13 mouse cellular contexts compared by ENCODE assay signal in genomic region chr5:139416942-139417341, GRCm38 (mm10). TPM values are rescaled to one million over a fixed set of nuclear protein-coding genes. Genes with fewer than 3 reads are reported as not detected.
DNase-seq lines count a peak whose midpoint lies in the region; ATAC-seq and TF ChIP-seq lines count a peak whose summit lies in the region.
"Had no signal": no experiment of that assay in that cellular context is flagged by ENCODE, and none has a peak within 500 bp of the region (broad histone marks: within the 10 kb centered on the region; RNA-seq: fewer than 3 reads in every experiment).

No protein-coding gene starts in this region.

- no peak overlapping the region for H3K4me2 ChIP-seq in intestine, postnatal 0 days (replicated peaks; ENCODE audit: low read depth)
- H3K4me2 ChIP-seq in intestine, embryonic 15.5 days (replicated peaks): no peak overlapping the region
- no peak overlapping the region for H3K4me2 ChIP-seq in stomach, postnatal 0 days (replicated peaks; ENCODE audit: low read depth)
- H3K4me2 ChIP-seq: embryonic facial prominence, embryonic 15.5 days had no signal

- no peak overlapping the region for H3K9ac ChIP-seq in intestine, postnatal 0 days (ENCODE audit: low read depth, low read length)
- no peak overlapping the region for H3K9ac ChIP-seq in intestine, embryonic 15.5 days
- H3K9ac ChIP-seq in stomach, postnatal 0 days (ENCODE audit: low read length): no peak overlapping the region
- H3K9ac ChIP-seq: embryonic facial prominence, embryonic 15.5 days had no signal

- H3K27me3 ChIP-seq in intestine, postnatal 0 days (replicated peaks; ENCODE audit: control insufficient read depth, insufficient read depth, low read length): no peaks in the 10 kb centered on the region
- no peaks in the 10 kb centered on the region for H3K27me3 ChIP-seq in intestine, embryonic 15.5 days (replicated peaks)
- H3K27me3 ChIP-seq in stomach, postnatal 0 days (ENCODE audit: control insufficient read depth, insufficient read depth, low read length): no peaks in the 10 kb centered on the region
- H3K27me3 ChIP-seq: embryonic facial prominence, embryonic 15.5 days had no signal

- peak; percentile 42 for DNase-seq in right cerebral cortex, postnatal 4 days
- no peak for DNase-seq in right cerebral cortex, postnatal 36 days (ENCODE audit: low spot score in 2 of 2)
- peak; percentile 46 for DNase-seq in NIH3T3 (ENCODE audit: low read depth)
- DNase-seq in stomach, postnatal 0 days (ENCODE audit: low spot score): no peak
- no peak for DNase-seq in left cerebral cortex, adult 11 months (ENCODE audit: low spot score)
- no peak for DNase-seq in adrenal gland, postnatal 10 days
- DNase-seq: adrenal gland, postnatal 36 days; cerebellum, adult 9-10 months; heart, adult 11 months had no signal

- no peaks in the 10 kb centered on the region for H3K36me3 ChIP-seq in intestine, postnatal 0 days (ENCODE audit: control insufficient read depth, insufficient read depth)
- no peaks in the 10 kb centered on the region for H3K36me3 ChIP-seq in intestine, embryonic 15.5 days
- no peaks in the 10 kb centered on the region for H3K36me3 ChIP-seq in stomach, postnatal 0 days (ENCODE audit: control insufficient read depth, insufficient read depth, low read length)

- 0 out of 2 replicates have a peak, but pooled peaks cover 3% of the 10 kb centered on the region for H3K4me1 ChIP-seq in intestine, postnatal 0 days (replicated peaks; ENCODE audit: control insufficient read depth, insufficient read depth, low read length)
- peaks cover 28% of the 10 kb centered on the region for H3K4me1 ChIP-seq in intestine, embryonic 15.5 days (replicated peaks)
- H3K4me1 ChIP-seq in stomach, postnatal 0 days (replicated peaks; ENCODE audit: control insufficient read depth, insufficient read depth): no peaks in the 10 kb centered on the region

- no peak for ATAC-seq in intestine, postnatal 0 days
- no peak for ATAC-seq in intestine, embryonic 15.5 days
- ATAC-seq in stomach, postnatal 0 days (ENCODE audit: low FRiP score, low TSS enrichment): no peak
- ATAC-seq: midbrain, embryonic 16.5 days had no signal

- WGBS in intestine, postnatal 0 days: 90% methylated on average over 4 of the region's 4 CpGs
- WGBS in intestine, embryonic 15.5 days: 86% methylated on average over 4 of the region's 4 CpGs
- 81% methylated on average over 4 of the region's 4 CpGs for WGBS in stomach, postnatal 0 days

- no peak for TF ChIP-seq EP300 in stomach, postnatal 0 days (optimal IDR thresholded peaks at IDR 0.05)

- H3K27ac ChIP-seq in intestine, postnatal 0 days (ENCODE audit: low read depth, low read length): no peak overlapping the region
- no peak overlapping the region for H3K27ac ChIP-seq in intestine, embryonic 15.5 days
- no peak overlapping the region for H3K27ac ChIP-seq in stomach, postnatal 0 days (replicated peaks)
- H3K27ac ChIP-seq: embryonic facial prominence, embryonic 15.5 days had no signal

- H3K4me3 ChIP-seq in intestine, postnatal 0 days (ENCODE audit: low read depth, low read length): no peak overlapping the region
- no peak overlapping the region for H3K4me3 ChIP-seq in intestine, embryonic 15.5 days (replicated peaks)
- H3K4me3 ChIP-seq in stomach, postnatal 0 days (ENCODE audit: low read depth, low read length): no peak overlapping the region
- H3K4me3 ChIP-seq: embryonic facial prominence, embryonic 15.5 days had no signal

- H3K9me3 ChIP-seq in intestine, postnatal 0 days (ENCODE audit: control insufficient read depth): no peaks in the 10 kb centered on the region
- no peaks in the 10 kb centered on the region for H3K9me3 ChIP-seq in intestine, embryonic 15.5 days
- no peaks in the 10 kb centered on the region for H3K9me3 ChIP-seq in stomach, postnatal 0 days (ENCODE audit: control insufficient read depth, low read length)
- H3K9me3 ChIP-seq: embryonic facial prominence, embryonic 15.5 days had no signal

- TF ChIP-seq CTCF in intestine, postnatal 0 days (IDR thresholded peaks at IDR 0.05; ENCODE audit: low read depth): peak; percentile 51
- TF ChIP-seq CTCF in stomach, postnatal 0 days (IDR thresholded peaks at IDR 0.05; ENCODE audit: low read depth): peak; percentile 59

RNA-seq across cellular contexts. Expression of gene Gper1, which starts 6.0 kb away (rescaled TPM):
- 1.1 and 1.3 TPM in 2 replicates for polyA plus RNA-seq in intestine, postnatal 0 days (2015; fragmentation: Nextera tagmentation; extraction: Ambion mirVana)
- polyA plus RNA-seq in intestine, embryonic 15.5 days (2015; fragmentation: Nextera tagmentation; extraction: Ambion mirVana): 2.1 TPM in 2 replicates
- polyA plus RNA-seq in stomach, postnatal 0 days (2015; fragmentation: Nextera tagmentation; extraction: Ambion mirVana): 2.8 and 3.2 TPM in 2 replicates
- 1 to 10 TPM; 4.1 to 5.6 TPM for total RNA-seq in adrenal gland, postnatal 10 days (2021)

RNA-seq across cellular contexts. Expression of gene C130050O18Rik, which starts 11.9 kb away (rescaled TPM):
- polyA plus RNA-seq in intestine, postnatal 0 days (2015; fragmentation: Nextera tagmentation; extraction: Ambion mirVana): 0.76 and 1.4 TPM in 2 replicates
- polyA plus RNA-seq in intestine, embryonic 15.5 days (2015; fragmentation: Nextera tagmentation; extraction: Ambion mirVana): 0.81 and 0.85 TPM in 2 replicates
- 0.41 and 0.46 TPM in 2 replicates for polyA plus RNA-seq in stomach, postnatal 0 days (2015; fragmentation: Nextera tagmentation; extraction: Ambion mirVana)
- total RNA-seq in adrenal gland, postnatal 10 days (2021): under 1 TPM; 0.81 to 0.91 TPM

RNA-seq across cellular contexts. Expression of gene Gpr146, which starts 39.4 kb away (rescaled TPM):
- 2.5 and 2.6 TPM in 2 replicates for polyA plus RNA-seq in intestine, postnatal 0 days (2015; fragmentation: Nextera tagmentation; extraction: Ambion mirVana)
- polyA plus RNA-seq in intestine, embryonic 15.5 days (2015; fragmentation: Nextera tagmentation; extraction: Ambion mirVana): 2.2 and 2.7 TPM in 2 replicates
- 3.5 TPM in 2 replicates for polyA plus RNA-seq in stomach, postnatal 0 days (2015; fragmentation: Nextera tagmentation; extraction: Ambion mirVana)
- total RNA-seq in adrenal gland, postnatal 10 days (2021): 10 to 100 TPM; 12.0 to 13.2 TPM

RNA-seq across cellular contexts. Expression of gene 3110082I17Rik, which starts 43.4 kb away (rescaled TPM):
- 8.3 and 8.5 TPM in 2 replicates for polyA plus RNA-seq in intestine, postnatal 0 days (2015; fragmentation: Nextera tagmentation; extraction: Ambion mirVana)
- 31.8 and 38.4 TPM in 2 replicates for polyA plus RNA-seq in intestine, embryonic 15.5 days (2015; fragmentation: Nextera tagmentation; extraction: Ambion mirVana)
- polyA plus RNA-seq in stomach, postnatal 0 days (2015; fragmentation: Nextera tagmentation; extraction: Ambion mirVana): 19.2 and 19.7 TPM in 2 replicates
- 10 to 100 TPM; 10.6 to 12.9 TPM for total RNA-seq in adrenal gland, postnatal 10 days (2021)

Comparison
In these comparisons a context has a peak if more than half of its experiments do, and no peak if none do; other contexts are left out.
1. DNase-seq: peak in right cerebral cortex, postnatal 4 days (single experiment) and NIH3T3 (single experiment); none in right cerebral cortex, postnatal 36 days (0 of 2), stomach, postnatal 0 days (single experiment), left cerebral cortex, adult 11 months (single experiment) and adrenal gland, postnatal 10 days (single experiment).